Comparison of ENCODE assay signal across 23 mouse cellular contexts in genomic region chr6:83518637-83519036, GRCm38 (mm10). TPM values are rescaled to one million over a fixed set of nuclear protein-coding genes. Genes with fewer than 3 reads are reported as not detected.
DNase-seq lines count a peak whose midpoint lies in the region; ATAC-seq and TF ChIP-seq lines count a peak whose summit lies in the region.
"Had no signal": no experiment of that assay in that cellular context is flagged by ENCODE, and none has a peak within 500 bp of the region (broad histone marks: within the 10 kb centered on the region; RNA-seq: fewer than 3 reads in every experiment).

No protein-coding gene starts in this region.

- H3K27me3 ChIP-seq in MEL (ENCODE audit: control insufficient read depth in 1 of 2, insufficient read depth in 2 of 2, low read length in 2 of 2), result peaks cover 1 to 2% of the 10 kb centered on the region in 2 experiments; a peak in 2 of 4 replicates
- H3K27me3 ChIP-seq: CH12.LX; embryonic facial prominence, embryonic 12.5 days; forebrain, embryonic 12.5 days had no signal

- peak; percentile 58 for ATAC-seq in granulocyte monocyte progenitor cell, adult 5-6 weeks (replicated peaks; ENCODE audit: poor library complexity, severe bottlenecking)
- ATAC-seq in megakaryocyte progenitor cell, adult 5-6 weeks (replicated peaks; ENCODE audit: poor library complexity), result peak; percentile 39
- ATAC-seq: CD4-positive, CD25-positive, alpha-beta regulatory T cell, adult 4 months; forebrain, embryonic 14.5 days; forebrain, embryonic 16.5 days had no signal

- H3K27ac ChIP-seq in MEL (ENCODE audit: control insufficient read depth, low read depth, low read length), result no peak overlapping the region
- H3K27ac ChIP-seq: embryonic facial prominence, embryonic 10.5 days; embryonic facial prominence, embryonic 12.5 days; forebrain, embryonic 12.5 days had no signal

- H3K9ac ChIP-seq in MEL (ENCODE audit: control insufficient read depth, low read depth, low read length, poor library complexity, severe bottlenecking), result no peak overlapping the region
- H3K9ac ChIP-seq: embryonic facial prominence, embryonic 12.5 days; forebrain, embryonic 12.5 days had no signal

- no peaks in the 10 kb centered on the region for H3K79me2 ChIP-seq in MEL (ENCODE audit: control insufficient read depth, insufficient read depth, low read length, poor library complexity)

- H3K9me3 ChIP-seq in MEL (replicated peaks; ENCODE audit: insufficient read depth, low read length), result no peaks in the 10 kb centered on the region
- H3K9me3 ChIP-seq: embryonic facial prominence, embryonic 10.5 days; embryonic facial prominence, embryonic 12.5 days; forebrain, embryonic 12.5 days had no signal

- no peak for TF ChIP-seq CTCF in MEL (IDR thresholded peaks at IDR 0.05 in 2 of 3, conservative IDR thresholded peaks at IDR 0.05 in 1 of 3; ENCODE audit: control insufficient read depth in 1 of 3, insufficient read depth in 1 of 3, low read depth in 2 of 3, low read length in 3 of 3, poor library complexity in 1 of 3, severe bottlenecking in 1 of 3)

- TF ChIP-seq RAD21 in MEL (IDR thresholded peaks at IDR 0.05; ENCODE audit: low read depth, low read length), result no peak

- TF ChIP-seq POLR2A in MEL (IDR thresholded peaks at IDR 0.05; ENCODE audit: control insufficient read depth in 1 of 2, insufficient read depth in 1 of 2, low read depth in 1 of 2, low read length in 2 of 2, poor library complexity in 1 of 2), result no peak

- H3K4me1 ChIP-seq in MEL (ENCODE audit: control insufficient read depth in 1 of 2, insufficient read depth in 2 of 2, low read length in 2 of 2), result no peaks in the 10 kb centered on the region; a peak in 1 of 4 replicates
- H3K4me1 ChIP-seq: embryonic facial prominence, embryonic 10.5 days; embryonic facial prominence, embryonic 12.5 days; forebrain, embryonic 12.5 days had no signal

- no peaks in the 10 kb centered on the region for H3K36me3 ChIP-seq in MEL (ENCODE audit: control insufficient read depth in 1 of 2, insufficient read depth in 2 of 2, low read length in 2 of 2)
- H3K36me3 ChIP-seq: embryonic facial prominence, embryonic 10.5 days; embryonic facial prominence, embryonic 12.5 days; forebrain, embryonic 12.5 days; G1E had no signal

- TF ChIP-seq EP300 in MEL (IDR thresholded peaks at IDR 0.05; ENCODE audit: low read depth in 1 of 2, low read length in 2 of 2), result no peak

- DNase-seq in MEL (ENCODE audit: low read depth, low spot score), result peak; percentile 17
- no peak for DNase-seq in embryo, embryonic 10 days (ENCODE audit: low spot score)
- no peak for DNase-seq in thymus, postnatal 14 days
- no peak for DNase-seq in lung, postnatal 36 days
- DNase-seq: adrenal gland, adult 2 months; adrenal gland, postnatal 10 days; adrenal gland, postnatal 25 days; B cell, adult 2 months; cerebellum, adult 11 months; cerebellum, adult 18-20 months; cerebellum, adult 9-10 months; cerebellum, postnatal 10 days; cerebellum, postnatal 25 days had no signal

- H3K4me3 ChIP-seq in MEL (ENCODE audit: control insufficient read depth in 1 of 2, insufficient read depth in 1 of 2, low read depth in 2 of 2, low read length in 2 of 2), result no peak overlapping the region
- H3K4me3 ChIP-seq: embryonic facial prominence, embryonic 10.5 days; embryonic facial prominence, embryonic 12.5 days; forebrain, embryonic 12.5 days had no signal

TF ChIP-seq in MEL, 35 proteins besides CTCF, POLR2A, EP300 and RAD21:
- TF ChIP-seq CHD1 (IDR thresholded peaks at IDR 0.05; ENCODE audit: low read depth, low read length) (no peak), MYB (IDR thresholded peaks at IDR 0.05; ENCODE audit: low read depth, low read length) (no peak), UBTF (IDR thresholded peaks at IDR 0.05; ENCODE audit: borderline replicate concordance, insufficient read depth, low read depth, low read length) (no peak), USF2 (IDR thresholded peaks at IDR 0.05; ENCODE audit: borderline replicate concordance in 1 of 2, insufficient read depth in 1 of 2, low read depth in 1 of 2, low read length in 2 of 2) (no peak), RCOR1 (IDR thresholded peaks at IDR 0.05; ENCODE audit: low read depth, low read length) (no peak), GATA1 (IDR thresholded peaks at IDR 0.05; ENCODE audit: low read depth, low read length) (no peak), JUND (IDR thresholded peaks at IDR 0.05; ENCODE audit: low read depth, low read length) (no peak), TCF12 (IDR thresholded peaks at IDR 0.05; ENCODE audit: low read depth, low read length) (no peak), MAFK (IDR thresholded peaks at IDR 0.05; ENCODE audit: borderline replicate concordance, low read depth, low read length) (no peak), ZMIZ1 (IDR thresholded peaks at IDR 0.05; ENCODE audit: low read depth, low read length) (no peak), E2F4 (IDR thresholded peaks at IDR 0.05; ENCODE audit: borderline replicate concordance, low read depth, low read length) (no peak), CHD2 (IDR thresholded peaks at IDR 0.05; ENCODE audit: low read length) (no peak), TBP (IDR thresholded peaks at IDR 0.05; ENCODE audit: low read depth, low read length) (no peak), GABPA (IDR thresholded peaks at IDR 0.05; ENCODE audit: low read depth, low read length) (no peak), ETS1 (IDR thresholded peaks at IDR 0.05; ENCODE audit: low read depth, low read length) (no peak), ELF1 (IDR thresholded peaks at IDR 0.05; ENCODE audit: low read depth, low read length) (no peak), BHLHE40 (IDR thresholded peaks at IDR 0.05; ENCODE audit: borderline replicate concordance, low read depth, low read length) (no peak), MAX (IDR thresholded peaks at IDR 0.05; ENCODE audit: low read length) (no peak)

RNA-seq across cellular contexts. Expression of gene Dguok, which starts 11.9 kb away (rescaled TPM):
- total RNA-seq in MEL (2012; rRNA removed), result 12.6 and 13.4 TPM in 2 replicates
- polyA plus RNA-seq in MEL (2012; ENCODE audit: insufficient read depth in 1 of 2, insufficient read length in 2 of 2, low read depth in 1 of 2, low replicate concordance in 2 of 2, missing spikeins in 1 of 2), result 10 to 100 TPM in 1 of 2 experiments, not detected in 1; 21.0 TPM
- total RNA-seq in granulocyte monocyte progenitor cell, adult 5-6 weeks (2014; fragmentation: Nextera tagmentation), result 28.1 and 49.2 TPM in 2 replicates
- 19.6 and 29.3 TPM in 2 replicates for total RNA-seq in granulocyte monocyte progenitor cell, adult 5-6 weeks (2017)
- total RNA-seq in megakaryocyte progenitor cell, adult 5-6 weeks (2015), result 40.2 and 51.7 TPM in 2 replicates
- total RNA-seq in megakaryocyte progenitor cell, adult 5-6 weeks (2017), result 34.3 and 35.3 TPM in 2 replicates

RNA-seq across cellular contexts. Expression of gene Actg2, which starts 17.4 kb away (rescaled TPM):
- total RNA-seq in MEL (2012; rRNA removed), result 0.27 TPM in 1 of 2 replicates, not detected in the other
- polyA plus RNA-seq in MEL (2012; ENCODE audit: insufficient read depth in 1 of 2, insufficient read length in 2 of 2, low read depth in 1 of 2, low replicate concordance in 2 of 2, missing spikeins in 1 of 2), result under 1 TPM in 1 of 2 experiments, not detected in 1; 0.07 TPM
- not detected in 2 replicates for total RNA-seq in granulocyte monocyte progenitor cell, adult 5-6 weeks (2014; fragmentation: Nextera tagmentation)
- total RNA-seq in granulocyte monocyte progenitor cell, adult 5-6 weeks (2017), result not detected in 2 replicates
- not detected in 2 replicates for total RNA-seq in megakaryocyte progenitor cell, adult 5-6 weeks (2015)
- total RNA-seq in megakaryocyte progenitor cell, adult 5-6 weeks (2017), result not detected in 2 replicates
- total RNA-seq: adrenal gland, postnatal 25 days had no signal
- polyA plus RNA-seq: G1E had no signal

RNA-seq across cellular contexts. Expression of gene Stambp, which starts 53.9 kb away (rescaled TPM):
- total RNA-seq in MEL (2012; rRNA removed), result 4.0 and 4.8 TPM in 2 replicates
- 10 to 100 TPM in 1 of 2 experiments, not detected in 1; 18.3 TPM for polyA plus RNA-seq in MEL (2012; ENCODE audit: insufficient read depth in 1 of 2, insufficient read length in 2 of 2, low read depth in 1 of 2, low replicate concordance in 2 of 2, missing spikeins in 1 of 2)
- 23.0 and 44.8 TPM in 2 replicates for total RNA-seq in granulocyte monocyte progenitor cell, adult 5-6 weeks (2014; fragmentation: Nextera tagmentation)
- 5.0 and 9.7 TPM in 2 replicates for total RNA-seq in granulocyte monocyte progenitor cell, adult 5-6 weeks (2017)
- 30.8 and 34.5 TPM in 2 replicates for total RNA-seq in megakaryocyte progenitor cell, adult 5-6 weeks (2015)
- total RNA-seq in megakaryocyte progenitor cell, adult 5-6 weeks (2017), result 4.0 and 7.4 TPM in 2 replicates

RNA-seq across cellular contexts. Expression of gene Tet3, which starts 59.8 kb away (rescaled TPM):
- 11.0 and 11.6 TPM in 2 replicates for total RNA-seq in MEL (2012; rRNA removed)
- polyA plus RNA-seq in MEL (2012; ENCODE audit: insufficient read depth in 1 of 2, insufficient read length in 2 of 2, low read depth in 1 of 2, low replicate concordance in 2 of 2, missing spikeins in 1 of 2), result 10 to 100 TPM; 22.9 to 35.3 TPM
- 35.6 and 46.9 TPM in 2 replicates for total RNA-seq in granulocyte monocyte progenitor cell, adult 5-6 weeks (2014; fragmentation: Nextera tagmentation)
- total RNA-seq in granulocyte monocyte progenitor cell, adult 5-6 weeks (2017), result 13.4 and 17.5 TPM in 2 replicates
- 27.9 and 29.6 TPM in 2 replicates for total RNA-seq in megakaryocyte progenitor cell, adult 5-6 weeks (2015)
- 12.2 and 14.5 TPM in 2 replicates for total RNA-seq in megakaryocyte progenitor cell, adult 5-6 weeks (2017)
